Mouse (Mus musculus): Measurements from ENCODE around the gene Auh.

DNA sequence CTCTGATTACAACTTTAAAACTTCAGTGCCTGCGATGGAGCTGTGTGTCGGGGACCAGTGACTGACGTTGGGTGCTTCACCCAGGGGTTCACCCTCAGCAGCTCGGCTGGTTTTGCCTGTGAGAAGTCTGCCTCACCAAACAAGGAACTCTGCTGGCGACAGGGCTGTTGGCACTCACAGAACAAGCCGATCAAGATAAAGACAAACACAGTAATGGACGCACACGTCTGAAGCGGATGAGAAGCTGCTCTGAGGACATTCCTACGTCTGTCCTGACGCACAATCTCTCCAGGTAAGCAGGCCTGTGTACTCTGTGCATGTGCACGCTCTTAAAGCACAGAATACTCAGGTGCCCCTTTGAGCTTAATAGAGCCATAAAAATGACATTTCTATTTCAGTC lies 71.1 kb downstream of the Auh start:
- TF ChIP-seq CTCF (IDR thresholded peaks at IDR 0.05; ENCODE audit: borderline replicate concordance, insufficient read depth, low read length), result no peak
- TF ChIP-seq POLR2A (IDR thresholded peaks at IDR 0.05; ENCODE audit: low read depth, low read length), result no peak

Data from embryonic fibroblast, embryonic 13.5 days (primary cell).